Mouse (Mus musculus): ENCODE data around the gene Atp6v1g2. TPM values are rescaled to one million over a fixed set of nuclear protein-coding genes. Genes with fewer than 3 reads are reported as not detected.

The Atp6v1g2 gene
- polyA plus RNA-seq, 1 experiment from 2014 or later, result 3.7 TPM

DNA sequence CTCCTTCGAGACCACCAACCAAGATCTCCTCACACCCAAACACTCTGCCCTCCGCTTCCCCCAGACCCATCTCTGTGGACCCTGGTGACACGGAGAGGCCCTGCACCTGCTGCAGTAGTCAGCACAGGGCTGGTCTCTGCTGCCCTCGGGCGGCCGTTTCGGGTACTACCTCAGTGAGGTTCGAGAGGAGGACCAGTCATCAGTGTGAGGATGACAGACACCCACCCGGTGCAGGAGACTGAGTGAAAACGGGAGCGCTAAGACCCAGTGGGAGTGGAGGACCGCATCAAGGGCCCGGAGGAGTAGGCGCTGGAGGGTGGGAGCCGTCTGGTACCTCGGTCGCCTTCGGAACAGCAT, 2.9 kb downstream of the Atp6v1g2 start:
- no peak for TF ChIP-seq CTCF (IDR thresholded peaks at IDR 0.05)
- peak; percentile 60 for ATAC-seq
- in situ Hi-C loops (cut with MboI; ENCODE audit: low pct_unique_long_range_greater_than_20kb), result loop anchor here (10.0 kb wide), 1 partner anchor 222 kb away; the partner anchor contains the start of gene Vwa7
- POLR2A ChIA-PET, result no interaction called here
- CTCF ChIA-PET, result interaction anchor here (20.7 kb wide), 1 partner anchor 65 kb away, joined by 239 read pairs; the partner anchor contains the start of gene Aif1
- H3K27me3 ChIP-seq, result no peaks in the 10 kb centered on the region
- no peak for DNase-seq (ENCODE audit: low read depth, low spot score)

DNA sequence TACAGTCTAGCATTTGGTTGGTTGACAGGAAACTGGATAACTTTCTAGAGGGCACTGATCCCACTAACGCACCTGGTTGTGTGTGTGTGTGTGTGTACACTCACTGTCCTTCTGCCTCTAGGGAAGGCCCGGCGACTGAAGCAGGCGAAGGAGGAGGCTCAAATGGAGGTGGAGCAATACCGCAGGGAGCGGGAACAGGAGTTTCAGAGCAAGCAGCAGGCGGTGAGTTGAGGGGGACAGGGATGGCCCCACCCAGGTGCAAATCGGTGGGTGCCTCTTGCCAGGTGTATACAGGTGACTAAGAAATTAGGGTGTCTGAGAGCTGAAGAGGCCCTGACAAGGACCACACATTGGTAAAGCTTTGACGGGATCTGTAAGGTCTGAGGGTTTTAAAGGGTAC, 3.5 kb downstream of the Atp6v1g2 start:
- no peak for TF ChIP-seq CTCF (IDR thresholded peaks at IDR 0.05)
- no peak for DNase-seq (ENCODE audit: low read depth, low spot score)
- POLR2A ChIA-PET, result no interaction called here
- no peak for ATAC-seq
- H3K27me3 ChIP-seq, result no peaks in the 10 kb centered on the region
- CTCF ChIA-PET, result interaction anchor here (20.7 kb wide), 1 partner anchor 66 kb away, joined by 239 read pairs; the partner anchor contains the start of gene Aif1
- in situ Hi-C loops (cut with MboI; ENCODE audit: low pct_unique_long_range_greater_than_20kb), result loop anchor here (10.0 kb wide), 1 partner anchor 222 kb away; the partner anchor contains the start of gene Vwa7

DNA sequence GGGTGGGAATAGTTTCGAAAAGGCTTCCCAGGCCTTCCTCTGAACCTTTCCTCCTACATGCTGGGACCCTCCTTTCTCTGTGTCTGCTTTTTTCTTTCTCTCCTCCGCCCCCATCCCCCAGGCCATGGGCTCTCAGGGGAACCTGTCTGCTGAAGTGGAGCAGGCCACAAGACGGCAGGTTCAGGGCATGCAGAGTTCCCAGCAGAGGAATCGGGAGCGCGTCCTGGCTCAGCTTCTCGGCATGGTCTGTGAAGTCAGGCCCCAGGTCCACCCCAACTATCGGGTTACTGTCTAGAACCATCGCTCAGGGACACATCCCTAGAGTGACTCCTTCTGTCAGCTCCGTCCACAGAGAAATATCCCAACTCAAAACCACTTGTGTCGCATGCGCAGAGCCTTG, 4.0 kb downstream of the Atp6v1g2 start:
- in situ Hi-C loops (cut with MboI; ENCODE audit: low pct_unique_long_range_greater_than_20kb), result loop anchor here (10.0 kb wide), 1 partner anchor 223 kb away; the partner anchor contains the start of gene Vwa7
- CTCF ChIA-PET, result interaction anchor here (20.7 kb wide), 1 partner anchor 67 kb away, joined by 239 read pairs; the partner anchor contains the start of gene Aif1
- DNase-seq (ENCODE audit: low read depth, low spot score), result no peak
- ATAC-seq, result no peak
- H3K27me3 ChIP-seq, result no peaks in the 10 kb centered on the region
- TF ChIP-seq CTCF (IDR thresholded peaks at IDR 0.05), result no peak
- POLR2A ChIA-PET, result no interaction called here

DNA sequence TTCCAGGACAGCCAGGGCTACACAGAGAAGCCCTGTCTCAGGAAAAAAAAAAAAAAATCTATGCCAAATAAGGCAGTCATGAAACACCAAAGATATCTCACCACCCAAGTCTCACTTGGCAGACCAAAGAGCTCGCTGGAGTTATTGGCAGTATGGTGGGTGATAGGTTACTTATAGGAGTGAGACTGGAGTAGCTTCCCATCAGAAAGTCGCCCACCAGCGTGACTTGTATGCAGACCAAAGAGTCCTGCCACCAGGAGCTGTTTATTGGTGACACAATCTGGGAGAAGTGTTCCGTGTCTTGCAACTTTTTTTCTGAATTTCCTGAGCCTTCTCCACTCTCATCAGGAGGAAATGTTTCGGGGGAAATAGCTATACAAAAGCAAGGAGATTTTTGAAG, 6.2 kb downstream of the Atp6v1g2 start:
- in situ Hi-C loops (cut with MboI; ENCODE audit: low pct_unique_long_range_greater_than_20kb), result loop anchor here (10.0 kb wide), 2 partner anchors 225 to 395 kb away; partner anchors contain the start of gene Vwa7
- ATAC-seq, result no peak
- no peaks in the 10 kb centered on the region for H3K27me3 ChIP-seq
- CTCF ChIA-PET, result interaction anchor here (0.6 to 20.7 kb wide), 3 partner anchors 61 to 77 kb away, joined by 3 to 239 read pairs (median 3); partner anchors contain the start of gene Aif1
- DNase-seq (ENCODE audit: low read depth, low spot score), result no peak
- POLR2A ChIA-PET, result interaction anchor here (0.5 to 4.0 kb wide), 2 partner anchors 12 to 35 kb away, joined by 3 to 21 read pairs; no protein-coding TSS in a partner anchor
- TF ChIP-seq CTCF (IDR thresholded peaks at IDR 0.05), result no peak

DNA sequence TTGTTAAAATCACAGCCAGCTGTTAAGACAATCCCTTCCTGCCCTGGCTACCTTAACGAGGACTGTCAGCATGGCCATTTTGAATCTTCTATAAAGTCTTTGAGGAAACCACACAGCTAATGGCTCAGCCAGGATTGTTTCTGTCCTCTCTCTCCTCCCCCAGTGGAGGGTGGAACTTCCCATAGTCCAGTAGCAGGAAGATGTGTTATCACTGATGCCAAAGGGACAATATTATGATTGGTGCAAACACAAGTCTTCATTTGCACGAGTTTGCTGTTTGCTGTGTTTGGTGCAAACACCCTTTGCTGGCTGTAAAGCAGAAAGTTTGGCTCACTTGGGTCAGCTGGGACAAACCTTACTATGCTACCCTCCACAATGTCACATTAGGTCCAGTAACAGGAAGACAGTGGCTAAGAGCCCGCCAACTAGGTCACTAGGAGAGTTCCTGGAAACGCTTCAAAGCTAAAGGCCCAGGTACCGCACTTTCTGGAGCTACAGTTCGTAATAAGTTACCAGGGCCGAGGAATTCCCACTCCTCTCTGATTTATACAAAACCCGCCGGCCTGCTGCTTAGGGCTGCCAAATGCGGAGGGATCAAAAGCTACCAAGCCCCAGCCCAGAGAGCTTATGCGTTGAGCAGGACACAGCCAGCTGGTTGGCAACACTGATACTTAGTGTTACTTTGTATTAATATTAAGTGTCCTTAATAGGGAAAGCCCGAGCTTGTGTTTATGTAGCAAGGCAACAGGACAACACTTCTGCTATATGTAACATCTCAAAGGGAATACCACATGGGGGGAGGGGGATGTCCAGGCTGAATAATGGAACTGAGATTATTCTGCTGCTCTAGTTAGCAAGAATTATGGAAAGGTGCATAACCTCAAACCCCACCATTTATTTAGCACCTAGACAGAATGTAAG, 7.2 kb downstream of the Atp6v1g2 start:
- in situ Hi-C loops (cut with MboI; ENCODE audit: low pct_unique_long_range_greater_than_20kb), result loop anchor here (10.0 kb wide), 1 partner anchor 396 kb away; no protein-coding TSS in a partner anchor
- ATAC-seq (no peak), DNase-seq (ENCODE audit: low read depth, low spot score) (no peak)
- H3K27me3 ChIP-seq, result no peaks in the 10 kb centered on the region
- ChIA-PET CTCF (interaction anchor here (0.6 to 20.7 kb wide), 7 partner anchors 8 to 78 kb away, joined by 3 to 239 read pairs (median 3); partner anchors contain the start of gene Aif1), POLR2A (interaction anchor here (0.7 to 4.0 kb wide), 5 partner anchors 11 to 239 kb away, joined by 3 to 21 read pairs (median 3); partner anchors contain the start of gene Prrc2a)
- TF ChIP-seq CTCF (IDR thresholded peaks at IDR 0.05), result no peak

DNA sequence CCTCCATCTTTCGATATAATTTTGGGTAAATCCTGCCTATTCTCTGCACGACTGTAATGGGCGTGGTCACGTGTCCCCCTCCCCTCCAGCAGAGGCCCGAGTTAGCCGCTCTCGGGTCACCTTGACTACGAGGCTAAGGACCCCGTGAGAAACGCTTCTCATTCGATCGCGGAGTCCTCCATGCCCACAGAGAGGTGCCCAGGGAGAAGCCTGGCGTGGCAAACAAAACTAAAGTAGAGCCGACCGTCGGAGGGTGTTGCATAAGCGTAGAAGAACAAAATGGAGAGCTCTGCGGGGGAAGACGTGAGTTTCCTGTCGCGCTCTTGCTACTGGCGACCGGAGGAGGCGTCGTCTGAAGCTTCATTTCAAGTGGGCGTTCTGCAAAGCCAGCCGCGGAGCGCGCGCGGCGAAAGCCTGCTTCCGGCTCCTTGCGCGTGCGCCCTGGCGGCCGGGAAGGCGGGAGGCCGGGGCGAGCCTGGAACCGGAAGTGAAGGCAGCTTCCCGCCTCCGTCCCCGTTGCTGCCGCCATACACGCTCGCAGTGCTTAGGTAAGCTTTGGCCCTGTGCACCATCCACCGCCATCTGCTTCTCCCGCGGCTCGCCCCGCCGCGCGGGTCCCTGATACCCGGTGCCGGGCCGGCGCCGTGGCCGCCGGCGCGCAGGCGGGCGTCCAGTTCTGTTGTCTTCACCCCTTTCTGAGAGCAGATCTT, 8.0 kb downstream of the Atp6v1g2 start, which contains the start of gene Ddx39b:
Gene Ddx39b, plus strand, starts transcription at position 442 of the 710 bp plus-strand sequence.
- ATAC-seq (peak; percentile 66), DNase-seq (ENCODE audit: low read depth, low spot score) (peak; percentile 88)
- H3K27me3 ChIP-seq, result no peaks in the 10 kb centered on the region
- POLR2A ChIA-PET, result interaction anchor here (0.7 to 4.0 kb wide), 10 partner anchors 9 to 240 kb away, joined by 3 to 21 read pairs (median 4); partner anchors contain the start of genes D17H6S53E and Prrc2a
- CTCF ChIA-PET, result interaction anchor here (0.8 to 20.7 kb wide), 5 partner anchors 9 to 71 kb away, joined by 3 to 239 read pairs (median 4); partner anchors contain the start of gene Aif1
- in situ Hi-C loops (cut with MboI; ENCODE audit: low pct_unique_long_range_greater_than_20kb), result loop anchor here (10.0 kb wide), 1 partner anchor 397 kb away; no protein-coding TSS in a partner anchor
- no peak for TF ChIP-seq CTCF (IDR thresholded peaks at IDR 0.05)

DNA sequence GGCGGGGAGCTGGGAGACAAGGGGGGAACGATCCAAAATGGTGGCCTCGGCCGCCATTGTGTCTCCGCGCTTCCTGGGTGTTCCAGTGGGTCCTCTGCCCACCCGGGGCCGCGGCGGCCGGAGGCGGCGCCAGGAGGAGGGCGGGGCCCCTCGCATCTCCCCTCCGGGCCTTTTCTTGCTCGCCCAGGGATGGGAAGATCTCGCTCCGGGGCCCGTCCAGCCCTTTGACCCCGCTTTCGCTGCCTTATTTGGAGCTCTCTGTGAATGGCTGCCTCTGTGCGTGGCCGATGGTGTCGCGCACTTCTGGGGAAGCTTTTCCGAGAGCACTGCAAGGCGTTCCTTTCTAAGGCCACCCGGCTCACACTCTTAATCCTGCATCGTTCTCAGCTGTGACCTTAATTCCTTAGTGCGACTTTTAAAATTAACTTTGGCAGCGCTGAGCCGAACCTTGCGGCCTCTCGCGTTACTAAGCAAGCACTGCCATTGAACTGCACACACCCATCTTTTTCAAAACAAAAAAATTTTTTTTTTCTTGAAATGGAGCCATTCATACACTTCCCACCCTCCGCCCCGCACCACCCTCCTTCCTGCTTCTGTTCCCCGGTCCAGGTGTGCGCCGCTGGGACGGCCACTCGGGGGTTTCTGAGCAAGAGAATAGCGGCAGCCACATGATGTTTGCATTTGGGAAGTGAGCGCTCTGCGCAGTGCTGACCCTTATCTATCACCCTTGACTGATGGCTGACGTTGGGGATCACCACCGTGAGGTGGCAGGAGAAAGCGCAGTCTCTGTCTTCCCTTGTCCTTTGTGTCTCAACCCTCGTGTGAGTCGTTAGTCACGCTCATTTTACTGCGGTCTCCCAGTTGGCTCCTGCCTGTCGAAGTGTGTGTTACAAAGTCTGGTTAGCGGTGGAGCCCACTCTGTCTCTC, 8.8 kb downstream of the Atp6v1g2 start:
- POLR2A ChIA-PET, result interaction anchor here (0.7 to 4.0 kb wide), 8 partner anchors 9 to 116 kb away, joined by 3 to 21 read pairs (median 4); partner anchors contain the start of genes D17H6S53E and Prrc2a
- CTCF ChIA-PET, result interaction anchor here (0.8 to 20.7 kb wide), 4 partner anchors 9 to 71 kb away, joined by 3 to 239 read pairs (median 30); partner anchors contain the start of gene Aif1
- in situ Hi-C loops (cut with MboI; ENCODE audit: low pct_unique_long_range_greater_than_20kb), result loop anchor here (10.0 kb wide), 1 partner anchor 397 kb away; no protein-coding TSS in a partner anchor
- DNase-seq (ENCODE audit: low read depth, low spot score) (no peak), ATAC-seq (peak; percentile 26)
- no peak for TF ChIP-seq CTCF (IDR thresholded peaks at IDR 0.05)
- no peaks in the 10 kb centered on the region for H3K27me3 ChIP-seq

DNA sequence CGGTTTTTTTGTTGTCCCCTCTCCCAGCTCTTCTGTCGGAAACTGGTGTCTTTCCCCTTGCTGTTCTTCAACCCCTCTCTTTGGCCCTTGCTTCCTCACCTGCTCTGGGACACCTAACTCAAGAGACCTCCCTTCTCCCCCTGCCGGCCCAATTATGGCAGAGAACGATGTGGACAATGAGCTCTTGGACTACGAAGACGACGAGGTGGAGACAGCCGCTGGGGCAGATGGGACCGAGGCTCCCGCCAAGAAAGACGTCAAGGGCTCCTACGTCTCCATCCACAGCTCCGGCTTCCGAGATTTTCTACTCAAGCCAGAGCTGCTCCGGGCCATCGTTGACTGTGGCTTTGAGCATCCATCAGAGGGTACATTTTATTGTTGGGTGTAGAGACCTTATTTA, 9.6 kb downstream of the Atp6v1g2 start:
- DNase-seq (ENCODE audit: low read depth, low spot score), result no peak
- CTCF ChIA-PET, result interaction anchor here (1.2 to 20.7 kb wide), 3 partner anchors 12 to 72 kb away, joined by 3 to 239 read pairs (median 58); partner anchors contain the start of gene Aif1
- no peak for TF ChIP-seq CTCF (IDR thresholded peaks at IDR 0.05)
- no peaks in the 10 kb centered on the region for H3K27me3 ChIP-seq
- in situ Hi-C loops (cut with MboI; ENCODE audit: low pct_unique_long_range_greater_than_20kb), result loop anchor here (10.0 kb wide), 1 partner anchor 398 kb away; no protein-coding TSS in a partner anchor
- POLR2A ChIA-PET, result interaction anchor here (0.9 to 4.0 kb wide), 3 partner anchors 8 to 81 kb away, joined by 3 to 21 read pairs (median 4); no protein-coding TSS in a partner anchor
- ATAC-seq, result no peak

Data from Patski (cell line).